Mouse (Mus musculus) ovary, postnatal 14 days (tissue): ENCODE data around the gene Vps39.

Experiments
- DNase-seq: peaks from one replicate; pipeline ENCODE4 v3.0.0; 2022; ENCODE audit warnings: low spot score

Vps39 gene

DNA sequence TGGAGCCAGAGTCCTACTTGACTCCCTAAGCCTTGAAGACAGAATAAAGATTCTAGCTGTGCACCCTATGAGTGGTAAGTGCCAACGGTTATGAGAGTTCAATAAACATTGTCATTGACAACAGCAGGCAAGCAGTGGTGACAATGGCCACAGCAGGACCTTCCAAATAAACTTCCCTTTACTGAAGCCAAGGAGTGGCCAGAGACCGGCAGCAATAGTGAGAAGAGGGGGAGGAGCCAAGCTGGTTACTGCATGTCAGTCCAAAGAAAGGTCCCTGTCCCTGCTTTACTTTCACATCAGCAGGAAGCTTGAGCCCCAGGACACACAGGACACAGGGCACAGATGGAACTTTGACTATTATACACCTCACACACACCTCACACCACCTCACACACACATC is 56.8 kb downstream of the Vps39 start:
- no peak for DNase-seq

DNA sequence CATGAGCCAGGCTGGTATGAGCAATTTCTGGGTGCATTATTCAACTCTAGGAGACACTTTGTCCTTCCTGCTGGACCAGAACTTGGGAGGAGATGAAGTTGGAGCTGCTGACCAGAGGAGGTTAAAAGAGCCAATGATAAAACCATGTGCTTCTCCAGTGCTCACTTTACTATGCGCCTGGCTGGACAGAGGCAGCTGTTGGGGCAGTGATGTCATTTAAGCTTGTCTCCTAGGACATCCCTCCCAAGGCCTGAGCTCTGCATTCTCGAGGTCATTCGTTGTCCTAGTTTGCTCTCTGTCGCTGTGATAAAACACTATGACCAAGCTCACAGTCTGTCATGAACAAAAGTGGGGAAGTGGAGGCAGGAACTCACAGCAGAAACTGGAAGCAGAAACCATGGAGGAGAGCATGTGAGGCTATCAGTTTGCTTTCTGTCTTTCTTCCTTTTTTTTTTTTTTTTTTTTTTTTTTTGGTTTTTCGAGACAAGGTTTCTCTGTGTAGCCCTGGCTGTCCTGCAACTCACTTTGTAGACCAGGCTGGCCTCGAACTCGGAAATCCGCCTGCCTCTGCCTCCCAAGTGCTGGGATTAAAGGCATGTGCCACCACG is 61.4 kb downstream of the Vps39 start:
- no peak for DNase-seq

DNA sequence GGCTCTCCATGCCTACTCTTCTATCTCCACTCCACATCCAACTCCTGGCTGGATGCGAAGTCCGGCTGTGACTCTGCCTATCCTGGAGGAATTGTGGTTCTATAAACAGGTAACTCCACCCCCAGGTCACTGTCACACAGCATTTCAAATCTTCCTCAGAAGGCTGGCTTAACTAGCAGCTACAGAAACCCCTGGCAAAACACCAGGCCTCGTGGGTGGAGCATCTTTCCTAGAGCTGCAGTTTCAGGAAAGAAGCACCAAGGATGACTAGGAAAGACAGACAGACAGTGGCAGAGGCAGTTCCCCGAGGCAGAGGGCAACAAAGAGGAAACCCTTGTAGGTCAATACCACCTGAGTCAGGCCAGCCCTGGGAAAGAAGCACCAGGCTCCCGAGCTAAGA is 63.9 kb downstream of the Vps39 start, which contains the start of gene Pla2g4d:
Gene Pla2g4d (minus strand): TSS at position 203 of the 400 bp plus-strand sequence.
- no peak for DNase-seq

DNA sequence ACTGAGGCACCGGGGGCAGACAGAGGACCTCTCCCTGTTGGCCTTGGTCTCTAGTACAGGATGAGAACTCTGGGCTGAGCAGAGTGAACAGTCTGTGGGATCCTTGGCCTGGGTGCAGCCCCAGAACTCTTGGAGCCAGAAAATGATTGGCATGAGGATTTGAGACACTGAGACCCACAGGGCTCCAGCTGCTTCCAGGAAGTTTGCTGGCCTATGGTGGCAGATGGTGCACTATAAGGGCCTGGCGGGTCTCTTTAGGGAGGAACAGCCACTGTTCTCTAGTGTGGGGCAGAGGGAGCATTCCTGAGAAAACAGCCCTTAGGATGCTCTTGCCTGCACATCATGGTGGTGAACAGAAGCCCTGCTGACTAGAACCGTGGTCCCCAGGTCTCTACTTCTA is 64.5 kb downstream of the Vps39 start:
- no peak for DNase-seq

DNA sequence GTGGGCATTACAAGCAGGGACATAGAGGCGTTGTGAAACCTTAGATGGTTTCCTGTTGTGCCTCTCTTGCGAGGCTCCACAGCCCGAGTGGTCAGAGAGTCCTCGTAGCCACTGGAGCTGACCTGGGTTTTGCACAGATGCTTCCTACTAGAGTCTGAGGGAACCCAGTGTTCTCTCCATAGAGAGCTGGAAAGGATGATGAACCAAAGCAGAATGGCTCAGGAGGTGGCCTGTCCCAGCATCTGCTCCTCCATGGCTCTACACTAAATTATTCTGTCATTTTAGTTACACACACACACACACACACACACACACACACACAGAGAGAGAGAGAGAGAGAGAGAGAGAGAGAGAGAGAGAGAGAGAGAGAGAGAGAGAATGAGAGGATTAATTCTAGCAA is 67.3 kb downstream of the Vps39 start:
- no peak for DNase-seq

DNA sequence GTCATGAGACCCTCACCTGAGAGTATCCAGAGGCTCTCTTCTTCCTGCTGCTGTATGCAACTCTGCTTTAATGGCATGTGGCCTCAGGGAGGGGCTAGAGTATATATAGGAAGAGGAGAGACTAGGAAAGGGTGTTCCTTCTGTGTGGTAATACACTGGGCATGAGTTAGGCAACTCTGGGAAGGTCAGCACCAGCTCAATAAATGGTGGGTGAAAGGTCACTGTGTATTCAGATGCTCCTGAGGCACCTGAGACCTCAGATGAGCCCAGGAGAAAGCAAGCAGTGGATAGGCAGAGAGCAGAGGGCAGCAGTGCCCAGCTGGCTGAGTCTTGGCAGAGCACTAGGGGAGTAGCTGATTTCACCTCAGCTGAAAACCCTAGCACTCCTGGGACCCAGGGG is 68.2 kb downstream of the Vps39 start:
- DNase-seq, result no peak

DNA sequence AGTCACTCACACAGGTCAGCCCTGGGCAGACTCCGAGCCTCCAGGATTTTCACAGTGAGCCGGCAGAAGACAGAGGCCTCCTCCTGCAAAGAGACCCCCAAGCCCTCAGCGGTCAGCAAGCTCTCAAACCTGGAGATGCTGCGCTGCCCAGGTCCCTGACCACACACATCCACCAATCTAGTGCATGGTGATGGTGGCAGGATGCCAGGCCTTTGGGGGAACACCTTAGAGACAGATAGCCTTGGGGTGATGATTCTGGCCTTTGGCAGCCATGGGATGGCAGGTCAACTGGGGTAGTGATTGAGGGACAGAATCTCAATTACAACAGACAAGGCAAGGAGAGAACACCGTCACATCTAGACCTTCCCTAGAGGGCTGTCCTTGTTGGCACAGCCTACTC is 68.8 kb downstream of the Vps39 start:
- DNase-seq, result no peak

DNA sequence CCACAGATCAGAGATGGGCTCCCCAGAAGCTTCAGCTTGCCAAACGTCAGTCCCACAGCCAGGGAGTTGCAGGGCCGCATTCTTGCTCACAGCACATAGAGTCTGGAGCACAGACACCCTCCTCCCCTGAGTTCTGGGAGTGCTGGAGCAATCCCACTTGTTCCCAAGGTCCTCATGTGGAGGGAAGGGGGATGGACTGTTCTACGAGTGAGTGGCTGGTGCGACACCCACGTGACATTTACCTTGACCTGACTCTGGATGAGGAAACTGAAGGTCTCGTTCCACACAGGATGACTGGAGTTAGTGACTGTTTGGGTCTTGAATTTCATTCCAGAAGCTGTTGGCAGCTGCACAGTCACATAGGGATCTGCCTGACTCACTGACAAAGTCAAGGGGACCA is 69.4 kb downstream of the Vps39 start:
- no peak for DNase-seq

DNA sequence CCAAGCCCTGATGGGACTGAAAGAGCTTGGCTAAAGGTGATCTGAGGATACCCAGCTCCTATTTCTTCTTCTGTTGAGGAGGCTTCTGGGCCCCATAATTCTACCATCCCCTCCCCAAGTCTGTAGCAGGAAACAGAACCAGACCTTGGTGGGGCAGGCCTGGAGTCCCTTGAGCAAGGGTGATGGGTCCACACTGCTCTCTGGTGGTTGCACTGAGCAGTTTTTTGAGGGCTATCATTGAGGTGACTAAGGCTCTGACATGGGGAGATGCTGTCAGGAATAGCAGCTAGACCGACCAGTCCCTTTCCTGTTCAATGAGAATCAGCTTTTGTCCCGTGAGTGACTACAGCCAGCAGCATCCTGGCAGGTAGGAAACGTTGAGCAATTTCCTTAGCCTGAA is 71.7 kb downstream of the Vps39 start:
- no peak for DNase-seq

DNA sequence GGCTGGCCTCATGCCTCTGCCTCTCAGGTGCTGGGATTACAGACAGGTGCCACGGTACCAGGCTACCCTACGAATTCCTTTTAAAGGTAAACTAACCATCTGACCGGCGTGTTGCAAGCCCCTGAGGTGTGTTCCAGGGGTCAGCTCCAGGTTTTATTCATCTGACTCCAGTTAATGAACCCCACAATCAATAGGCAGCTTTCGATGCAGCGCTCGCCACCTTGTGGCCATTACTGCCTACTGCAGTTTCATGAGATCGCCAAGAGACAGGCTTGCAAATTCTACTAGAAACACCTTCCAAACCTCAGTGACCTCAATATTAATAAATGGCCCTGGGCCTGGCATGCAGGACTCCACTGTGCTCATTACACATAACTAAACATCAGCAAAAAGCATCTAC is 73.0 kb downstream of the Vps39 start:
- peak; percentile 35 for DNase-seq

DNA sequence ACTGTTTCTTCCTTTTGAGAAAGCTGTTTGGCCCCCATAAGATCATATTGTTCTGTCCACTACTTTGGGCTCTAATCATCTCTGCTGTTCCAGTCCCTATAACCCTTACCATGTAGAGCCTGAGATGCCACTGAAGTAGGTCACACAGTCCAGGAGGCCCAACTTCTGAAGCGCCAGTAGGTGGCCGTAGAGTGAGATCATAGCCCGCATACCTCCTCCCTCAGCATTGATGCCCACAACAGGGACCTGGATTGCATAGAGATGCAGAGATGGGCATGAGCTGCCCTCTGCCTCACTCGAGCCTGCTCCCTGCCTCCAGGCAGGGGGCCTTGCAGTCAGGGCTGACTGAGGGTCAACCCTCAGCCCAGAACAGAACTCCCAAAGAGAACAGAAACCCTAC is 76.0 kb downstream of the Vps39 start:
- DNase-seq, result no peak

DNA sequence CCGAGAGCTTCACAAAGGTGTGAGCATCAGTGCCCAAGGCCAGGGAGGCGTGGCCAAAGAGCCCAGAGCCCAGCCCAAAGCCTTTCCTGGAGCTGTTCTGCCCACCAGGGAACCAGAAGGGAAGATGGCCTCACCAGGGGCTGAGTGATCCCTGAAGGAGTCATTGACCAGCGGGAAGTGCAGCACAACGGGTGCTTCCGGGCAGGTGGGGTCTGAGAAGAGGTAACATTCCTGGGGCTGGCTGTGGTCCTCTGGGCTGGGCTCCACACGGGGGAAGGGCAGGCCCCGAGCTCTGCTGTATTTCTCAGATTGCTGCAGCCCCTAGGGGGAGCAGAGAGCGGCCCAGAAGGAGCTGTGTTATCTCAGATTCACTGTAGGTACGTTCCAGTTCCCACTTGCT is 84.3 kb downstream of the Vps39 start:
- DNase-seq, result no peak
